Mouse (Mus musculus) induced T-regulatory cell, adult 2 months (primary cell): ENCODE measurements around the gene Lmtk3.

Experiments used
- DNase-seq: peaks from one replicate; pipeline ENCODE4 v3.0.0-alpha.2; 2012; ENCODE audit warnings: low read depth

Gene Lmtk3

GRCm38 (mm10) chr7:45784524-45785372 lies 1.2 kb downstream of the Lmtk3 start, which contains the start of gene Sult2b1:
TSS of gene Sult2b1 (minus strand) at chr7:45784669.
- DNase-seq, result peak; percentile 57

- no peak for DNase-seq
Measured at GRCm38 (mm10) chr7:45785388-45786135, 2.0 kb downstream of the Lmtk3 start.

GRCm38 (mm10) chr7:45786136-45786578 lies 2.6 kb downstream of the Lmtk3 start:
- DNase-seq, result peak; percentile 59

- DNase-seq, result no peak
Measured at GRCm38 (mm10) chr7:45786661-45787413, 3.3 kb downstream of the Lmtk3 start.

GRCm38 (mm10) chr7:45787642-45788041 lies 4.1 kb downstream of the Lmtk3 start:
- DNase-seq, result no peak

- DNase-seq, result no peak
Measured at GRCm38 (mm10) chr7:45790721-45791120, 7.2 kb downstream of the Lmtk3 start.

GRCm38 (mm10) chr7:45791756-45792490 lies 8.4 kb downstream of the Lmtk3 start:
- no peak for DNase-seq

GRCm38 (mm10) chr7:45793240-45793639 lies 9.7 kb downstream of the Lmtk3 start:
- DNase-seq, result no peak

- DNase-seq, result no peak
Measured at GRCm38 (mm10) chr7:45793969-45794585, 10.5 kb downstream of the Lmtk3 start.

- no peak for DNase-seq
Measured at GRCm38 (mm10) chr7:45794971-45795370, 11.4 kb downstream of the Lmtk3 start.

GRCm38 (mm10) chr7:45796950-45797349 lies 13.4 kb downstream of the Lmtk3 start:
- DNase-seq, result no peak

GRCm38 (mm10) chr7:45797661-45798510 lies 14.3 kb downstream of the Lmtk3 start:
- DNase-seq, result no peak

GRCm38 (mm10) chr7:45798511-45798836 lies 14.9 kb downstream of the Lmtk3 start:
- peak; percentile 84 for DNase-seq

- peak; percentile 85 for DNase-seq
Measured at GRCm38 (mm10) chr7:45798931-45799330, 15.4 kb downstream of the Lmtk3 start.

GRCm38 (mm10) chr7:45800001-45800400 lies 16.5 kb downstream of the Lmtk3 start:
- DNase-seq, result no peak

GRCm38 (mm10) chr7:45800546-45801204 lies 17.1 kb downstream of the Lmtk3 start:
- DNase-seq, result peak; percentile 91

GRCm38 (mm10) chr7:45801348-45801747 lies 17.8 kb downstream of the Lmtk3 start:
- peak; percentile 96 for DNase-seq

- DNase-seq, result peak; percentile 17
Measured at GRCm38 (mm10) chr7:45802551-45802950, 19.0 kb downstream of the Lmtk3 start.

- no peak for DNase-seq
Measured at GRCm38 (mm10) chr7:45805941-45806340, 22.4 kb downstream of the Lmtk3 start.

GRCm38 (mm10) chr7:45808471-45808870 lies 24.9 kb downstream of the Lmtk3 start:
- peak; percentile 12 for DNase-seq
